Mouse (Mus musculus): Measurements from ENCODE around the gene Gab1.

DNA sequence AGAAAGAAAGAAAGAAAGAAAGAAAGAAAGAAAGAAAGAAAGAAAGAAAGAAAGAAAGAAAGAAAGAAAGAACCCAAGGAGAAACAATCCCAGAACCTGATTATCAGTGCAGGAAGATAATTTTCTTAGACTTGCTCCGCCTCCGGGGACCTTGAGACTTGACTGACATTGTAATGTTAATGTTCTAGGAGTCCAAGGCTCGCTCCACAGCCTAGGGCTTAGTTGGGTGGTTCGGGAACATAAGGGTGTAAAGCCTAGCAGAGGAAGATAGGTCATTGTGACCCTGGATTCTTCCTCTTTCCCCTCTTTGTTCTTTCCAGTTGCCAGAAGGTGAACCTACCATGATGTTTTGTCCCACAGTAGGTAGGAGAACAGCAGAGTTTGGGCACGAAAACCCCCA is 31.1 kb upstream of the Gab1 start:
- no peak for TF ChIP-seq GATA1 (IDR thresholded peaks at IDR 0.05; ENCODE audit: low read length)
- no peak for TF ChIP-seq TAL1 (IDR thresholded peaks at IDR 0.05; ENCODE audit: low read length)

Data from erythroblast, embryonic 14.5 days (primary cell).